Mouse (Mus musculus): ENCODE results near the gene Cep104.
A peak's percentile ranks its signal among the peaks of the same experiment; 100 is the strongest.

DNA sequence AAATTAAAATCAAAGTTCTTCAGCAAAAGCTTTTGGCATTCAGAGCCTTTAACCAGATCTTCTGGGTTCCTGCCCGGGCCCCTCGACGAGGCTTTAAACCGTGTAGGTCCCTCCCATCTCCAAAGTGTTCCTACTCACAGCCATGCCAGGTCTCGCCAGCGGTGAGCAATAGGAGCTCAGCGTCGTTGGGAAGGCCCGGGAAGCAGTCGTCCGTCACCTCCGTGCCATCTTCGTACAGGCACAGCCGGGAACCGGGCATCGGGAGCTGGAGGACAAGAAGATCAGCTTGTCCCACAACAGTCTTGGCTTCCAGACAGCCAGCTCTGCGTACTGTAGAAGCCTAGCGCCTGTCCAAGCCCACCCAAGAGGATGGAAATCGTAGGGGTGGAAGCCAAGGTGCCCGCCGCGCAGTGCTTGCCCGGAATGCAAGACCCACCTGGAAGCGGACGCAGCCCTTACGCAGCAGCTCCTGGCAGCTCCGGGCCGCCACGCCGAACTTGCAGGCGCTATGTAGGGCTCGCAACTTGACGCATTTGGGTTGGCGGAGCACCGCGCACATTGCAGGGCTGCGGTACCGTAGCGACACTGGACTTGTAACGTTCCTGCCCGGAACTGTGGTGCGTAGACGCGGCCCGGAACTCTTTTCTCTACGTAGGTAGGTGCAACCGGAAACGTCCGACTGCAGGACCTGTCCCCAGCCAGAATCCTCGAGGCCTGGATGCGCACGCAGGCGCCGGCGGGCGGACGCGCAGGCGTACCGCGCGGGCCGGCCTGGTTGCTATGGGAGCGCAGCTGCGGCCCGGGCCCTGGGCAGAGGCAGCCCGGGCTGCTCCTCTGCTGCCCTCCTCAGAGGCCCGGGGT lies at the start of gene Cep104, which contains the start of gene Dffb:
- TF ChIP-seq MYOG (IDR thresholded peaks at IDR 0.05; ENCODE audit: control insufficient read depth, extremely low read depth, insufficient read length) (no peak), CEBPB (IDR thresholded peaks at IDR 0.05; ENCODE audit: low read depth) (no peak), MAX (IDR thresholded peaks at IDR 0.05) (peak; percentile 88), CTCF (IDR thresholded peaks at IDR 0.05; ENCODE audit: control insufficient read depth, insufficient read depth, insufficient read length) (no peak), USF1 (IDR thresholded peaks at IDR 0.05; ENCODE audit: low read depth) (no peak), FOSL1 (IDR thresholded peaks at IDR 0.05; ENCODE audit: insufficient read depth, low read length, poor library complexity, severe bottlenecking) (no peak)
